Mouse (Mus musculus) cortical plate, adult 2 months (tissue): ENCODE results near the gene Rnf145. TPM values are rescaled to one million over a fixed set of nuclear protein-coding genes. Genes with fewer than 3 reads are reported as not detected.
A peak's percentile ranks its signal among the peaks of the same experiment; 100 is the strongest.

Experiments
- H3K27ac ChIP-seq: fragments of 200-500 bp; 2 replicates; pipeline ENCODE4 v1.5.1; 2012; ENCODE audit warnings: low read length, control low read depth, inconsistent platforms; ENCODE audit not compliant: insufficient read depth
- H3K4me1 ChIP-seq: fragments of 200-500 bp; 2 replicates; pipeline ENCODE4 v1.6.1; 2011; ENCODE audit warnings: low read length; ENCODE audit not compliant: control insufficient read depth, insufficient read depth
- H3K4me3 ChIP-seq: fragments of 200-500 bp; 2 replicates; pipeline ENCODE4 v1.5.1; 2011; ENCODE audit warnings: mild to moderate bottlenecking, low read length, control low read depth; ENCODE audit not compliant: insufficient read depth
- CTCF ChIP-seq: fragments of 200-500 bp; IDR thresholded peaks from 2 replicates; pipeline ENCODE4 v1.5.1; 2011; ENCODE audit warnings: mild to moderate bottlenecking, control low read depth, low read length; ENCODE audit not compliant: insufficient read depth; ENCODE audit errors: extremely low read depth
- POLR2A ChIP-seq: fragments of 200-500 bp; IDR thresholded peaks from 2 replicates; pipeline ENCODE4 v1.6.1; 2011; ENCODE audit warnings: mild to moderate bottlenecking, low read length, control low read depth; ENCODE audit not compliant: insufficient read depth; ENCODE audit errors: extremely low read depth
- polyA plus RNA-seq: library from polyadenylated mRNA; depleted of rRNA; stranded (reverse); fragments of >200 nt; gene quantifications from 2 replicates; pipeline ENCODE4 v1.2.3, GENCODE M21; 2012

Gene Rnf145
- polyA plus RNA-seq, 1 experiment: 88.7 TPM

DNA sequence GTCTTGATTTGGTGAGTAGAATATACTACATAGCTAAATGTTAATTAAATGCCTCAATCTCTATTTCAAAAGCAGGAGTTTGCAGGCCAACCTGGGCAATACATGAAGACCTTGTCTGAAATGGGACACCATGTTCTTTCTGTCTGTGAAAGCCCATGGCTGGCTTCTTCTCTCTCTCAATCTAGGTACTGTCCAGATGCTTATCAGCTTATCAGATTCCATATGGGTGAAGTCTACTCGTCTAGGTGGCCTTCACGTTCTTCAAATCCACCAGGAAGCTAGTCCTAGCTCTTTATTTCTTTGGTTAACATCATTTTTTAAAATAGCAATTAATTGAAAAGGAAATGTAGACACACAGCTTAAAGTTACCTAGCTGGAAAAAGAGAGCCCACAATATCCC is 8.9 kb upstream of the Rnf145 start:
- H3K4me1 ChIP-seq: no peaks in the 10 kb centered on the region
- H3K4me3 ChIP-seq: no peak overlapping the region
- TF ChIP-seq CTCF (no peak), POLR2A (no peak)
- no peak overlapping the region for H3K27ac ChIP-seq

DNA sequence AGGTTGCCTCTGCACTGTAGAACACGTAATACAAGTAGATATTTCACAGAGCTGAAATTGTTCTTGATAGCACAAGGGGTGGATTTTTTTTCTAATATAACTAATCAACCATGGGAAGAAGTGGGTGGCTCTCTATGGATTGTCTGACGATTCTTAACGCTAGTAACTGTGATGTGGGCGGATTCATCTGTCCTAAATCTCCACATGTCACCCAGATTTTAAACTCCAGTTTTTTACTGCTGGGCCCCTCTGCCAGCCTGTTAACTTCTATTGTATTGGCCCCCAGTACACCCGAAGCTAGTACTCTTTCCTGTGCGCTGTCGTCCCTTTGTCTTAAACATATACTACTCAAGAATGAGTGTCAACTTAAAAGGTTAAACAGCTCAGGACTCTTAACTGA is 8.4 kb upstream of the Rnf145 start:
- no peaks in the 10 kb centered on the region for H3K4me1 ChIP-seq
- TF ChIP-seq POLR2A (no peak), CTCF (no peak)
- no peak overlapping the region for H3K27ac ChIP-seq
- no peak overlapping the region for H3K4me3 ChIP-seq

DNA sequence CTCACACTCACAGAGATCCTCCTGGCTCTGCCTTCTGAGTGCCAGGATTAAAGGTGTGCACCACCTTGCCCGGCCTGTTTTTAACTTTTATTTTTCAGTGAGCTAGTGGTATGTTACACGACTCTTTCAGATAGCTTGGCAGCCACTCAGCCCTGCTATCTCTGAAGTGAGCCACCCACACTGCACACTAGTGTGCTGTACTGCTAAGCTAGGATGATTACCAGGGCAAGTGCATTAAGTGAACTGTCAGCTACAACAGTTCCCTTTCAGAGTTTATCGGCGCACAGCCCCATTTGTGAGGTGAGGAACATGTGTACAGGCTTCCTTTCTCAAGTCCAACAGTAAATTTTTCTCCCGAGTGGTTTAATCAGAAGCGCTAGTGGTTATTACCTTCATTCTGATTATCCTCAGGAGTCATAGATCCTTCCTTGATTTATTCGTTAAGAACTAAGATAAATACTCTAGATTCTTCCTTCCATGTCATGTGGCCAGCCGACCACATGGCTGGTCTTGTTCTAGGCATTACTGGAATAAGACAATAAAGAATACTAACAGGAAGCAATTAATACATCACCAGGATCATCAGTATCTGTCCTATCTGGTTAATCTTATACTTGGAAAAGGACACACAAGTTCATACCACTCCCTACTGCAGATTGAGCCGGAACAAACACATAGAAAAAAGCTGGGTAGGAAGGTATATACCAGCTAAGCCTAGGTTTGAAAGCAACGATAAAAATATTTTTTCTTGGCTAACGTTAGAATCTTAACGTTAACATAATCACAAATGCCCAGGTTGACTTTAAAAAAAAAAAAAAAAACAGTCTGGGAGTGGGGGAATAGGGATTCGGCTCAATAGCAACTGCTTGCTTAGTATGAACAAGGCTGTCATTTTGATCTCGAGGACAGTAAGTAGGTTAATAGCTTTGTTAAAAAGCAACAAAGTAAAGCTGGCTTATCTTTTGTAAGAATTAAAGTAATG is 6.4 kb upstream of the Rnf145 start:
- TF ChIP-seq CTCF: no peak
- H3K4me1 ChIP-seq: no peaks in the 10 kb centered on the region
- H3K27ac ChIP-seq: no peak overlapping the region
- no peak overlapping the region for H3K4me3 ChIP-seq

DNA sequence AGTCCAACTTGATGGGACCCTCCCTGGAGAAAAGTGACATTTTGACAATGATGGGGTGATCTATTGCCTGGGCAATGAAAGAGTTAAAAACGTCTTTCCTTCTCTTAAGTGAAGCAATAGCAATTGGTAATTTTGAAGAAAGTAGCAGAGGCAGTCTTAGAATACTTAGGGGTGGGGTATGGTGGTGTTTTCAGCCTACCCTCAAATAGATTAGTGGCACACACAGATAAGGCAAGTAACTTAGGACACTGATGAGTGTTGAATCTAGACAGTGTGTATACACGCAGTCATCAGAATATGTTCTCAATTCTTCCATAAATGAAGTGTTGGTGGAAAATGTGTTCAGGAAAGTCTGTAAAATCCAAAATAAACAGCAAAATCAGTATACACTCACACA is 5.7 kb upstream of the Rnf145 start:
- Histone ChIP-seq H3K27ac (no peak overlapping the region), H3K4me1 (no peaks in the 10 kb centered on the region; the same call in 1 of the 2 replicates), H3K4me3 (no peak overlapping the region)
- TF ChIP-seq POLR2A (no peak), CTCF (no peak)

DNA sequence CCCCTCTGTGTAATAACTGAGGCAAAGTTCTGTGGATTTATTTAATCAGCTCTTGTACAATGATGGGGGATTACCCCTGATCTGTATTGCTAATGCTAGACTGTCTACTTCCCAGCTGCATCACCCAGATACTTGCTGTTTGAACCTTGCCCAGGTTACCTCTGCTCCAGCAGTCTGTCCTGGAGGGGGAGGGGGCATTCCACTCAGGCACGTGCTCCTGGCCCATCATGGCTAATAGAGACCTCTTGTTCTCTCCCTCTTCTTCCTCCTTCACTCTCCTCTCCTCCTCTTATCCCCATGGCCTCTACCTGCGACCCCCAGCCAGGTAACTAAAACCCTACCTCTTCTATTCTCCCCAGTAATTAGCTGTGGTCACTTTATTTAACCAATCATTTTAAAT is 4.1 kb upstream of the Rnf145 start:
- H3K4me1 ChIP-seq: no peaks in the 10 kb centered on the region; the same call in 1 of the 2 replicates
- no peak overlapping the region for H3K4me3 ChIP-seq
- no peak for TF ChIP-seq CTCF
- no peak for TF ChIP-seq POLR2A
- no peak overlapping the region for H3K27ac ChIP-seq

DNA sequence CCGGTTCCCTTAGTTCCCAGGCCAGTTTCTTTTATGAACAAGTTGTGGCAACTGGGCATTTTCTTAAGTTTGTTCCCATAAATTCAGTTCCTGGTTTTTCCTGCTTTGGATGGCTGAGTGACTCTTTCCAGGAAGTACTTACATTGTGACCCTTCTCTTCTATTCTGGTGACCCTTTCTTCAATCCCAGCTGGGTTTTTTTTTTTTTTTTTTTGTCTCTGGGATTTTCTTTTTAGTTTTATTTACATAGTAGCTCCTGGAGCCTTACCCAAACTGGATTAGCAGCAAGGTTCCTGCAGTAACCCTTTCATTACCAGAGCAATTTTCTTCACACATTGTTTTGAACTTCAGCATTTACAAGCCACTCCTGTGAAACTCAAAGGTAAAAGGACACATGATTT is 2.4 kb upstream of the Rnf145 start:
- Histone ChIP-seq H3K4me1 (no peaks in the 10 kb centered on the region; the same call in 1 of the 2 replicates), H3K27ac (no peak overlapping the region), H3K4me3 (no peak overlapping the region)
- TF ChIP-seq CTCF (no peak), POLR2A (no peak)

DNA sequence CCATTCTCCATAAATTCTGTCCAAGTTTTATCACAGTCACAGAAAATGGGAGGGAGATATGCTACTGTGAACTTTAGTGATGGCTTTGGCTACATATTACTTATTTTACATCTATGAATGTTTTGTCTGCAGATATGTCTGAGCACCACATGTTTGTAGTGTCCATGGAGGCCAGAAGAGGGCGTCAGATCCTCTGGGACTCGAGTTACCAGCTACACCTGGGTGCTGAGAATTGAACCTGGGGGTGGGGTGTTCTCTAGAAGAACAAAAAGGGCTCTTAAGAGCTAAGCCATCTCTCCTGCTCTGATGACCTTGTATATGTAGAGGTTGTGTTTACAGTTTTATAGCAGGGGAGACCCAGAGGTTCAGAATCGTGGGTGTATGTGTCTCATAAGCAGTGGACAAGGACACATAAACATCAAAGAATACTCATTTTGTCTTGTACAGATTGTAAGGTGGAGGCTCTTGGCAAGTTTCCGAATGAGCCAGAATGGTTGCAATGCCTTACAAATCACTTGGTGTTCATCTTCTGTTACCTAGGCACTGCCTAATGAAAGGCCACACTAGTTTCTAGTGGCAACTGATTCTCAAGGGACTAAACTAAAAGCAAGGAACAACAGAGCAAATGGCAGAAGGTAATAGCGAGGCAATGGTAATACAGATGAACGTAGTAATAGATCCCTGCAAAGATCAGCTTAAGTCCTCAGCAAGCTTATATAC is 1.0 kb upstream of the Rnf145 start:
- no peak overlapping the region for H3K27ac ChIP-seq
- no peaks in the 10 kb centered on the region; the same call in 1 of the 2 replicates for H3K4me1 ChIP-seq
- peak overlapping the region; percentile 72; the same call in 1 of the 2 replicates for H3K4me3 ChIP-seq
- TF ChIP-seq POLR2A (no peak), CTCF (no peak)

DNA sequence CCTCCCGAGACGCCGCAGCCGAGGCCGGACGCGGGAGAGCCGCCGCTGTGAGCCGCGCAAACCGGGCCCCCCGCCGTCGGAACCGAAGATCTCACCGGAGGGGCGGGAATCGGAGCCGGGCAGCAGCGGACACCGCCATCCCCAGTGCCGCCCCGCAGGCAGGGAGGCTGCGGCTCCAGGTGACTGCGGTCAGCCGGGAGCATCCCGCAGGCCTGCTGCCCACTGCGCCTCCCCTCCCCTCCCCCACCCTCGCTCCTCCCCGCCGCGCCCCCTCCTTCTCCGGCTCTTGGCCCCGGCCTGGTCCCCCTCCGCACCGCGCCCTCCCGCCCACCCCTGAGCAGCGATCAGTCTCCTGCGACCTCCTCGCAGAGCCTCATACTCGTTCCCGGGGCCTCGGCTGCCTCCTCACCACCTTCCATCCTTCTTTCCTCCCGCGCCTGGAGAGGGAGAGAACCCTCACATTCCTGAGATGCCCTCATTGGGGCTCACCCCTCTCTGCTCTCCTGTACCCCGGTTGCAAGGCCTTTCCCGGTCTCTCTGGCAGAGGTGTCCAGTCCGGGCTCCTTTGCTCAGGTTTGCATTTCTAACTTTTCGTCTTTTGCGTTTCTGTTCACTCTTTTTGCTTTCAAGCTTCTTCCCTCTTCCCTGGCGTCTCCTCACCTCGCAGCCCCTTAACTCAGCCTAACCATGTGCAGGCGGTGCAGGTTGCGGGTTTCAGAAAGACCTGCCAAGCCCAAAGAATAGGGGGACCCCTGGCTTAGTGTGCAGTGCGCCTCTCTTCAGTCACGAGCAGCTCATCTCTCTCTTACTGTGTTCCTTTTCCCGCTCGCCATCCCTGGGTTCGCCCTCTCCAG is 559 bp downstream of the Rnf145 start:
- peaks cover 1% of the 10 kb centered on the region for H3K4me1 ChIP-seq
- TF ChIP-seq POLR2A: no peak
- peak overlapping the region; percentile 99 for H3K27ac ChIP-seq
- H3K4me3 ChIP-seq: peak overlapping the region; percentile 72

DNA sequence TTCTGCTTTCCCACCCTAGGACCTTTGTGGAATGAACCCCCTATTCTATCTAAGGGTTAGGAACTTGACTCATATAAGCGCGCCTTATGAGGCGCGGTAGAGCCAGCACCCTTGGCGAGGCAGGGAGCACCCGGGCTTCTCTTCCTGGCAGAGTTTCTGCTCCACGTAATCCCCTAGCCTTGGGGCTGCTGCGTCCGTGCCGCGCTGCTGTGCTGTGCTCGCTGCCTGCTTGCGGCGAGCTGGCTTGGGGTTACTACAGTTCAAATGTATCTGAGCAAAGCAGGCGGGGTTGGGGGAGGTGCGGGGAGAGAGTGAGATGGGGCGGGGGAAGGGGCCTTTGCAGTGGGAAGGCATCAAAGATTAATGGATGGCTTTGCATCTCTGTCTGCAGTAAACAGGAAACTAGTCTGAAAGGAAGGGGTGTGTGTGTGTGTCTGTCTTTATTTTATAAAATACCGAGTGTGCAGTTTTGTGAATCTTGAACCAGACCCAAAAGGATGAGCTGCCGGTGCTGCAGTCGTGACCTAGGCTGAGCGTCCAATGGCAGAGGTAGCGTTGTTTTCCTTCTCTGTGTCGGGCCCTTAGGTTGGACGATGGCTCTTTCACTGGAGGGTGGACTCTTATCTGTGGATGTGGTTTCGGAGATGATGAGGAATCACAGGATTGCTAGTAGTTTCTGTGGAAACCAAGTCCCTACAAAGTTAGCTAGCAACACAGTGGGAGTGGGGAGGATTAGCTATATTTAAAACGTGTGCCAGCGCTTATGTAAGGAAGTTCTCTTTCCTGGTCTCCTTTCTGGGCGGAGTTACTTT is 1.4 kb downstream of the Rnf145 start:
- peaks cover 4% of the 10 kb centered on the region for H3K4me1 ChIP-seq
- peak overlapping the region; percentile 72 for H3K4me3 ChIP-seq
- TF ChIP-seq CTCF (no peak), POLR2A (peak; percentile 45)
- H3K27ac ChIP-seq: peak overlapping the region; percentile 94
